Mouse (Mus musculus): ENCODE data around the gene Myo1c. TPM values are rescaled to one million over a fixed set of nuclear protein-coding genes. Genes with fewer than 3 reads are reported as not detected.

The Myo1c gene
- 37.4 and 41.9 TPM in 2 replicates for polyA plus RNA-seq (2014; fragmentation: Nextera tagmentation; extraction: Ambion mirVana)

GRCm38 (mm10) chr11:75650311-75650710, at the start of gene Myo1c:
Gene Myo1c, plus strand, starts transcription at chr11:75650504.
- peak within 1 kb of the TSS; percentile 94 for H3K9ac ChIP-seq (ENCODE audit: low read depth, low read length)
- H3K36me3 ChIP-seq (ENCODE audit: control insufficient read depth, insufficient read depth, low read length): no peaks in the 10 kb centered on the region
- H3K9me3 ChIP-seq (ENCODE audit: control insufficient read depth, low read length): no peaks in the 10 kb centered on the region
- WGBS: 58% methylated on average over 7 of the region's 7 CpGs
- H3K4me1 ChIP-seq (replicated peaks; ENCODE audit: control insufficient read depth, insufficient read depth, low read length): peaks cover 39% of the 10 kb centered on the region
- H3K4me3 ChIP-seq (ENCODE audit: low read depth, low read length): peak within 1 kb of the TSS; percentile 79
- no peak for ATAC-seq (replicated peaks; ENCODE audit: low FRiP score)
- H3K27me3 ChIP-seq (replicated peaks; ENCODE audit: control insufficient read depth, insufficient read depth, low read length): no peaks in the 10 kb centered on the region
- H3K27ac ChIP-seq (ENCODE audit: low read depth, low read length): peak within 1 kb of the TSS; percentile 77; the same call in 1 of the 2 replicates
- H3K4me2 ChIP-seq: peak within 1 kb of the TSS; percentile 77
- DNase-seq (ENCODE audit: low spot score): no peak

DNA sequence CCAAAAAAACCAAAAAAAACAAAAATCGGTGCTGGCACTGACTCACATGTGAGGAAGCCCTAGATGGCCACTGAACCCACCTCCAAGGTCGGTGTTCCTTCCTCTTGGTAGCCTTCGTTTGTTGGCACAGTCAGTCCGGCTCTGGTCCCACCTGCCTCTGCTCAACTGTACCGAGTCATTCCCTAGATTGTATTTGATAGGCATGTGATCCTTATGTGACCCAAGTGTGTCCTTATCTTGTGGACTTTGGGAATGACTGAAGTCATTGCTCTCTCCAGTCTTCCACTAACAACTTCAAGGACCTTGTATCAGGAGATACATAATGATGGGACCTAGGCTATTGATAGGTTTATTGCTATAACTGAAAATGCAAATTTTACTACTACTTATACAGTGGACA, 45.5 kb upstream of the Myo1c start:
- Histone ChIP-seq H3K4me1 (replicated peaks; ENCODE audit: control insufficient read depth, insufficient read depth, low read length) (peaks cover 4% of the 10 kb centered on the region), H3K27me3 (replicated peaks; ENCODE audit: control insufficient read depth, insufficient read depth, low read length) (no peaks in the 10 kb centered on the region), H3K27ac (ENCODE audit: low read depth, low read length) (no peak overlapping the region), H3K36me3 (ENCODE audit: control insufficient read depth, insufficient read depth, low read length) (peaks cover 39% of the 10 kb centered on the region), H3K4me2 (no peak overlapping the region), H3K9ac (ENCODE audit: low read depth, low read length) (no peak overlapping the region), H3K9me3 (ENCODE audit: control insufficient read depth, low read length) (no peaks in the 10 kb centered on the region), H3K4me3 (ENCODE audit: low read depth, low read length) (no peak overlapping the region)
- 82% methylated on average over 5 of the region's 5 CpGs for WGBS
- ATAC-seq (replicated peaks; ENCODE audit: low FRiP score): no peak
- no peak for DNase-seq (ENCODE audit: low spot score)

GRCm38 (mm10) chr11:75605318-75605717, 45.0 kb upstream of the Myo1c start:
- ATAC-seq (replicated peaks; ENCODE audit: low FRiP score): no peak
- Histone ChIP-seq H3K9ac (ENCODE audit: low read depth, low read length) (no peak overlapping the region), H3K36me3 (ENCODE audit: control insufficient read depth, insufficient read depth, low read length) (peaks cover 38% of the 10 kb centered on the region), H3K4me1 (replicated peaks; ENCODE audit: control insufficient read depth, insufficient read depth, low read length) (peaks cover 4% of the 10 kb centered on the region), H3K27ac (ENCODE audit: low read depth, low read length) (no peak overlapping the region), H3K4me3 (ENCODE audit: low read depth, low read length) (no peak overlapping the region), H3K4me2 (no peak overlapping the region), H3K27me3 (replicated peaks; ENCODE audit: control insufficient read depth, insufficient read depth, low read length) (no peaks in the 10 kb centered on the region), H3K9me3 (ENCODE audit: control insufficient read depth, low read length) (no peaks in the 10 kb centered on the region)
- no peak for DNase-seq (ENCODE audit: low spot score)
- 40% methylated on average over 1 of the region's 1 CpGs for WGBS

- peaks cover 4% of the 10 kb centered on the region for H3K4me1 ChIP-seq (replicated peaks; ENCODE audit: control insufficient read depth, insufficient read depth, low read length)
- ATAC-seq (replicated peaks; ENCODE audit: low FRiP score) (no peak), DNase-seq (ENCODE audit: low spot score) (no peak)
- H3K27me3 ChIP-seq (replicated peaks; ENCODE audit: control insufficient read depth, insufficient read depth, low read length): no peaks in the 10 kb centered on the region
- H3K27ac ChIP-seq (ENCODE audit: low read depth, low read length): no peak overlapping the region
- H3K9ac ChIP-seq (ENCODE audit: low read depth, low read length): no peak overlapping the region
- H3K9me3 ChIP-seq (ENCODE audit: control insufficient read depth, low read length): no peaks in the 10 kb centered on the region
- peaks cover 16% of the 10 kb centered on the region for H3K36me3 ChIP-seq (ENCODE audit: control insufficient read depth, insufficient read depth, low read length)
- 89% methylated on average over 5 of the region's 5 CpGs for WGBS
- H3K4me3 ChIP-seq (ENCODE audit: low read depth, low read length): no peak overlapping the region
- no peak overlapping the region for H3K4me2 ChIP-seq
Observed at GRCm38 (mm10) chr11:75608776-75609175, 41.5 kb upstream of the Myo1c start.

DNA sequence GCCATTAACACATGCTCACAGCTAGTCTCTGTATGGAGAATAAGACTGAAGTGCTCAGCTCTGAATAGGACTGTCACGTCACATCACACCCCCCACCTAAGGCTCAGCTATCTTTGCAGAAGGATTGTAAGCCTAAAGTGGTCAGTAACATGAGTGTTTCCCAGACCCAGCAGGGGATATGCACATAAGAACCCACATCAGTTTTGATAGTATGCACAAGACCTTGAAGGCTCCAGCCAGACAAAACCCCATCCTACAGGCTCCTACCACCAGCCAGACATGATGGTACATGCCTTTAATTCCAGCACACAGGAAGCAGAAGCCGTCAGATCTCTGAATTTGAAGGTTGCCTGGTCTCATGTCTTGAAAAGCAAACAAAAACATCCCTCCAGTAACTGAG, 40.3 kb upstream of the Myo1c start:
- Histone ChIP-seq H3K4me2 (no peak overlapping the region), H3K27me3 (replicated peaks; ENCODE audit: control insufficient read depth, insufficient read depth, low read length) (no peaks in the 10 kb centered on the region), H3K9ac (ENCODE audit: low read depth, low read length) (no peak overlapping the region), H3K9me3 (ENCODE audit: control insufficient read depth, low read length) (no peaks in the 10 kb centered on the region), H3K36me3 (ENCODE audit: control insufficient read depth, insufficient read depth, low read length) (peaks cover 16% of the 10 kb centered on the region), H3K4me3 (ENCODE audit: low read depth, low read length) (no peak overlapping the region), H3K4me1 (replicated peaks; ENCODE audit: control insufficient read depth, insufficient read depth, low read length) (peaks cover 4% of the 10 kb centered on the region), H3K27ac (ENCODE audit: low read depth, low read length) (no peak overlapping the region)
- no peak for ATAC-seq (replicated peaks; ENCODE audit: low FRiP score)
- WGBS: 84% methylated on average over 2 of the region's 2 CpGs
- DNase-seq (ENCODE audit: low spot score): no peak

GRCm38 (mm10) chr11:75614769-75615168, 35.5 kb upstream of the Myo1c start:
- H3K27me3 ChIP-seq (replicated peaks; ENCODE audit: control insufficient read depth, insufficient read depth, low read length): no peaks in the 10 kb centered on the region
- no peak overlapping the region for H3K4me3 ChIP-seq (ENCODE audit: low read depth, low read length)
- ATAC-seq (replicated peaks; ENCODE audit: low FRiP score) (no peak), DNase-seq (ENCODE audit: low spot score) (no peak)
- no peak overlapping the region for H3K9ac ChIP-seq (ENCODE audit: low read depth, low read length)
- no peaks in the 10 kb centered on the region for H3K4me1 ChIP-seq (replicated peaks; ENCODE audit: control insufficient read depth, insufficient read depth, low read length)
- no peaks in the 10 kb centered on the region for H3K9me3 ChIP-seq (ENCODE audit: control insufficient read depth, low read length)
- H3K27ac ChIP-seq (ENCODE audit: low read depth, low read length): no peak overlapping the region
- H3K4me2 ChIP-seq: no peak overlapping the region
- WGBS: 94% methylated on average over 1 of the region's 1 CpGs
- H3K36me3 ChIP-seq (ENCODE audit: control insufficient read depth, insufficient read depth, low read length): peaks cover 23% of the 10 kb centered on the region

- ATAC-seq (replicated peaks; ENCODE audit: low FRiP score): no peak
- Histone ChIP-seq H3K4me3 (ENCODE audit: low read depth, low read length) (no peak overlapping the region), H3K36me3 (ENCODE audit: control insufficient read depth, insufficient read depth, low read length) (peaks cover 28% of the 10 kb centered on the region)
Observed at GRCm38 (mm10) chr11:75615556-75615955, 34.7 kb upstream of the Myo1c start.

GRCm38 (mm10) chr11:75619133-75619532, 31.2 kb upstream of the Myo1c start:
- Histone ChIP-seq H3K9ac (ENCODE audit: low read depth, low read length) (no peak overlapping the region), H3K27me3 (replicated peaks; ENCODE audit: control insufficient read depth, insufficient read depth, low read length) (no peaks in the 10 kb centered on the region), H3K4me1 (replicated peaks; ENCODE audit: control insufficient read depth, insufficient read depth, low read length) (peaks cover 6% of the 10 kb centered on the region), H3K27ac (ENCODE audit: low read depth, low read length) (no peak overlapping the region), H3K9me3 (ENCODE audit: control insufficient read depth, low read length) (no peaks in the 10 kb centered on the region), H3K36me3 (ENCODE audit: control insufficient read depth, insufficient read depth, low read length) (peaks cover 30% of the 10 kb centered on the region), H3K4me2 (no peak overlapping the region), H3K4me3 (ENCODE audit: low read depth, low read length) (no peak overlapping the region)
- ATAC-seq (replicated peaks; ENCODE audit: low FRiP score) (no peak), DNase-seq (ENCODE audit: low spot score) (no peak)
- WGBS: 72% methylated on average over 5 of the region's 5 CpGs

More at GRCm38 (mm10) chr11:75615556-75615955, 34.7 kb upstream of the Myo1c start:
- H3K9ac ChIP-seq (ENCODE audit: low read depth, low read length): no peak overlapping the region
- no peak overlapping the region for H3K4me2 ChIP-seq
- no peak for DNase-seq (ENCODE audit: low spot score)
- no peak overlapping the region for H3K27ac ChIP-seq (ENCODE audit: low read depth, low read length)
- H3K4me1 ChIP-seq (replicated peaks; ENCODE audit: control insufficient read depth, insufficient read depth, low read length): no peaks in the 10 kb centered on the region
- 73% methylated on average over 2 of the region's 2 CpGs for WGBS
- no peaks in the 10 kb centered on the region for H3K27me3 ChIP-seq (replicated peaks; ENCODE audit: control insufficient read depth, insufficient read depth, low read length)
- no peaks in the 10 kb centered on the region for H3K9me3 ChIP-seq (ENCODE audit: control insufficient read depth, low read length)

- 84% methylated on average over 12 of the region's 12 CpGs for whole genome bisulfite sequencing
- ATAC-seq (replicated peaks; ENCODE audit: low FRiP score) (no peak), DNase-seq (ENCODE audit: low spot score) (no peak)
- Histone ChIP-seq H3K27ac (ENCODE audit: low read depth, low read length) (no peak overlapping the region; the same call in 1 of the 2 replicates), H3K9ac (ENCODE audit: low read depth, low read length) (no peak overlapping the region), H3K36me3 (ENCODE audit: control insufficient read depth, insufficient read depth, low read length) (peaks cover 28% of the 10 kb centered on the region), H3K4me2 (no peak overlapping the region), H3K9me3 (ENCODE audit: control insufficient read depth, low read length) (no peaks in the 10 kb centered on the region), H3K4me1 (replicated peaks; ENCODE audit: control insufficient read depth, insufficient read depth, low read length) (peaks cover 10% of the 10 kb centered on the region), H3K27me3 (replicated peaks; ENCODE audit: control insufficient read depth, insufficient read depth, low read length) (no peaks in the 10 kb centered on the region), H3K4me3 (ENCODE audit: low read depth, low read length) (no peak overlapping the region)
Observed at GRCm38 (mm10) chr11:75620136-75620780, 30.0 kb upstream of the Myo1c start.
